Mouse (Mus musculus) bone marrow, adult 2 months (tissue): Measurements from ENCODE around the gene Lypd6. TPM values are rescaled to one million over a fixed set of nuclear protein-coding genes. Genes with fewer than 3 reads are reported as not detected.

Source experiments
- H3K27ac ChIP-seq: fragments of 200-500 bp; 2 replicates; pipeline ENCODE4 v1.5.1; 2012; ENCODE audit warnings: low read depth, mild to moderate bottlenecking, control low read depth, inconsistent platforms, low read length; ENCODE audit not compliant: control insufficient read depth, poor library complexity, insufficient read depth
- H3K4me1 ChIP-seq: fragments of 200-500 bp; 2 replicates; pipeline ENCODE4 v1.6.1; 2011; ENCODE audit warnings: low read length; ENCODE audit not compliant: control insufficient read depth, insufficient read depth
- H3K4me3 ChIP-seq: fragments of 200-500 bp; replicated peaks from 2 replicates; pipeline ENCODE3; 2011; ENCODE audit warnings: mild to moderate bottlenecking, low read depth, low read length, control low read depth; ENCODE audit not compliant: control insufficient read depth
- CTCF ChIP-seq: fragments of 200-500 bp; IDR thresholded peaks from 2 replicates; pipeline ENCODE4 v1.5.1; 2011; ENCODE audit warnings: low read length, control low read depth; ENCODE audit not compliant: control insufficient read depth, insufficient read depth
- POLR2A ChIP-seq: fragments of 200-500 bp; IDR thresholded peaks from 2 replicates; pipeline ENCODE4 v1.6.1; 2011; ENCODE audit warnings: low read depth, mild to moderate bottlenecking, control low read depth, low read length, borderline replicate concordance; ENCODE audit not compliant: control insufficient read depth
- WGBS: fragments of 180-500 bp; shearing (Covaris S2); methylation state at CpG from one replicate; pipeline ENCODE4 v1.1.7; 2018; 5-methylcytosine and 5-hydroxymethylcytosine counted together
- polyA plus RNA-seq: library from polyadenylated mRNA; stranded (reverse); fragments of >200 nt; gene quantifications from 2 replicates; pipeline ENCODE4 v1.2.4, GENCODE M21; 2011; ENCODE audit warnings: low replicate concordance; ENCODE audit not compliant: missing spikeins, insufficient read depth, insufficient read length

Gene Lypd6
- polyA plus RNA-seq: 0.85 TPM in 1 of 2 replicates, not detected in the other

DNA sequence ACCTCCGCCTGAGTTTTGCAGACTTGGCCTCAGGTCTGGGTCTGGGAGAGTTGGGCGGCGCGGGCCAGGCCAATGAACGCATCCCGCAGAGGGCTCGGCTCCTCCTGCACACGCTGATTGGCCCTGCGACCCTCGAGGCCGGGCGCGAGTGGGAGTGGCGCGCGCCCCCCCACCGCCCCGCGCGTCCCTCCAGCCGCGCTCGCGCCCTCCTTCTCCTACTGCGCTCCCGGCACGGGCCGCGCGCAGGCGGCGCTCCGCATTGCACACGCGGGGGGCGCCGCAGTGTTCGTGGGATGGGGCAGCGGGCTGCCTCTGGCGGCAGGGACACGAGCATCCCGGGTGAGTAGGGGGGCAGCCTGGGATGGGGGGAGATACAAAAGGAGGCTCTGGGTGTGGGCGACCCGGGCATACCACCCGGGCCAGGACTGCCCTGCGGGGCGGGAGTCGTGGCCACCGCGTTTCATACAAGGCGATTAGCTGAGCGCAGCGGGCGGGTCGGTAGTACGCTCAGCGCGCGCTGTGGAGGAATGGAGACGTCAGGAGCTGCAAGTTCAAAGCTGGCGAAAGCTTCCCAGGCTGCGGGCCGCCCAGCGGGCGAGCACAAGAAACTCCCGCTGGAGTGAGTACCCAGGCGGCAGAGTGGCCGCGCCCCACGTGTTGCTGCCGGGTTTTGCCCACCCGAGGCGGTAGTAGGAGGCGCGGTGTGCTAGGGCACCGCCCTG lies at the start of gene Lypd6:
Lypd6 (plus strand) TSS at position 184 of the 722 bp plus-strand sequence.
- no peak within 1 kb of the TSS for H3K27ac ChIP-seq
- peak within 1 kb of the TSS; percentile 16 for H3K4me3 ChIP-seq
- WGBS: 1% methylated on average over 76 of the region's 76 CpGs

DNA sequence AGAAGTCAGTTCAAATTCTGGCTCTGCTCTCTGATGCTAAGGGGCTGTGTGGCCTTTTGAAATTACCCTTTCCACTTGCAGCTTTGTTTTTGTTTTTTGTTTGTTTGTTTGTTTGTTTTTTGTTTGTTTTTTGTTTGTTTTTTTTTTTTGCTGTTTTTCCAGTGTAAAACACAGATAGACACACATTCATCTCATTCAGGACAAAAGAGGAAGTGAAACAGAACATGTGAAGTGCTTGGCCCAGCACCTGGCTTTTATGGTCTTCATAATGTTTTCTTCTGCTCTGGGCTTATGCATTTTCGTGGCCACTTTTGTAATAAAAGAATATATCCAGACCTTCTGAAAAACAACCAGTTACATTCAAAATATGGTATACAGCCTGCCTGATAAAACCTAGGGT lies 46.8 kb upstream of the Lypd6 start:
- 29% methylated on average over 1 of the region's 1 CpGs for WGBS
- H3K4me3 ChIP-seq: no peak overlapping the region
- TF ChIP-seq POLR2A (no peak), CTCF (no peak)
- no peaks in the 10 kb centered on the region for H3K4me1 ChIP-seq
- H3K27ac ChIP-seq: no peak overlapping the region

More for the DNA sequence above, at the start of gene Lypd6:
- no peaks in the 10 kb centered on the region; the same call in 1 of the 2 replicates for H3K4me1 ChIP-seq
- no peak for TF ChIP-seq CTCF
- no peak for TF ChIP-seq POLR2A

DNA sequence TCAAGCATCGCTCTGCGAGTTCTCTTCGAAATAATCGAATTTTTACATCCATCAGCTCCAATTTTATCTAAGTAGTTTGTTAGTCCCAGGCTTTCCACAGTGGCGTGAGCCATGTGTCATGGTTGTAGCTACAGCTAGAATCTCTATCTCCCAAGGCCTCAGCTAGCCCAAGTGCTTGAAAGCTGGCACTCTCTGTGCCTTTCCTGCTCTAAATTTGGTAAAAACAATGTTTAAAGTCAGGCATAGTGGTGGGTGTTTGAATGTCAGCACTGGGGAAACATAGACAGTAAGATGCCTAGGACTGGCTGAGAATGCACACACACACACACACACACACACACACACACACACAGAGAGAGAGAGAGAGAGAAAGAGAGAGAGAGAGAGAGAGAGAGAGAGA lies 40.7 kb upstream of the Lypd6 start:
- H3K4me3 ChIP-seq: no peak overlapping the region
- 77% methylated on average over 5 of the region's 5 CpGs for WGBS
- H3K27ac ChIP-seq: no peak overlapping the region
- TF ChIP-seq CTCF: no peak
- TF ChIP-seq POLR2A: no peak
- H3K4me1 ChIP-seq: no peaks in the 10 kb centered on the region

DNA sequence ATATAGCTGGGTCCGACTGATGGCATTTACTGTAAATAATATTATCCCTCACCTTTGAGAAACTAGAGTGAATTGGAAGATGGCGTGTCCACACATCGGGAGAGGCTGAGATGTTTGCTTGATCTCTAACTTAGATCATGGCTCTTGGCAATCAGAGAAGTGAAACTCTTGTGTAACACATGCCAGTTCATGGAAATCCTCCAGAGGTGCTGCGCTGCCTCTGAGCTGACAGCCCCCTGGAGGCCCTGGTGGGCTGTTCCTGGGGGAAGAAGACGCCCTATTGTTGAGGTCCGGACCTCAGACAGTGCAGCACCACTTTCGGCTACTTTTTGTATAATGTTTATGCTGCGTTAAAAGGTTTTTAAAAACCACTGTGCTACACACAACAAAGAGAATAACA lies 37.3 kb upstream of the Lypd6 start:
- no peak overlapping the region for H3K4me3 ChIP-seq
- H3K4me1 ChIP-seq: no peaks in the 10 kb centered on the region
- WGBS: 57% methylated on average over 8 of the region's 8 CpGs
- TF ChIP-seq POLR2A (no peak), CTCF (no peak)
- H3K27ac ChIP-seq: no peak overlapping the region

DNA sequence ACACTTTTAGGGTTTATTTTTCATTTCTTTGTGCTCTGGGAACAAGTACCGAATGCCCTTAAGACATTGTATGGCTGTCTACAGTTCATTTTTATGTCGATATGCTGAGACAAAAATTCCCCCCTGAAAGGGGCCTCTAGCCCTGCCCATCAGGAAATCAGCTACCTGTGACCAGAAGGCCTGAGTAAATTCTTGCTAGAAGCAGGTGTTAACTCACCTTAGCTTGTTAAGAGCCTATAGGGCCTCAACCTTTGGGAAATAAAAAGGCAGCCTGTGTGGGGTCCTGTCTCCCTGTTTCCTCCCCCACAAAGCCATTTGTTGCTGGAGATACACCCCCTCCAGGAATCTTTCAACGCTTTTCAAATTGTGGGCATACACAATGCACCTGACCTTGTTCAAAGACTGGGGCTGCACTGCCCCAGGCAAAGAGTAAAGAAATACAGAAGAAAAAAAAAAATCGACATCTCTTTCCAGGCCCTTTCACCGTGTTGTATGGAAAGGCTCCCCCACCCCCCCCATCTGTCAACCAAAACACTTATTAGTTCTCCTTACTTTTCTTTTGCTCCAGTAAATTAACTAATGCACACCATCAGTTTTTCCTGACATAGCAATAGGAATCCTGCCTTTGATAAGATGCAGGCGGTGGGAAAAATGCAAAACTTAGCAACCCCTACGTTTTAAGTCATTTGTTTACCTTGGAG lies 21.9 kb upstream of the Lypd6 start:
- 78% methylated on average over 7 of the region's 7 CpGs for WGBS
- no peaks in the 10 kb centered on the region for H3K4me1 ChIP-seq
- TF ChIP-seq POLR2A: no peak
- no peak for TF ChIP-seq CTCF
- no peak overlapping the region for H3K4me3 ChIP-seq
- no peak overlapping the region for H3K27ac ChIP-seq

DNA sequence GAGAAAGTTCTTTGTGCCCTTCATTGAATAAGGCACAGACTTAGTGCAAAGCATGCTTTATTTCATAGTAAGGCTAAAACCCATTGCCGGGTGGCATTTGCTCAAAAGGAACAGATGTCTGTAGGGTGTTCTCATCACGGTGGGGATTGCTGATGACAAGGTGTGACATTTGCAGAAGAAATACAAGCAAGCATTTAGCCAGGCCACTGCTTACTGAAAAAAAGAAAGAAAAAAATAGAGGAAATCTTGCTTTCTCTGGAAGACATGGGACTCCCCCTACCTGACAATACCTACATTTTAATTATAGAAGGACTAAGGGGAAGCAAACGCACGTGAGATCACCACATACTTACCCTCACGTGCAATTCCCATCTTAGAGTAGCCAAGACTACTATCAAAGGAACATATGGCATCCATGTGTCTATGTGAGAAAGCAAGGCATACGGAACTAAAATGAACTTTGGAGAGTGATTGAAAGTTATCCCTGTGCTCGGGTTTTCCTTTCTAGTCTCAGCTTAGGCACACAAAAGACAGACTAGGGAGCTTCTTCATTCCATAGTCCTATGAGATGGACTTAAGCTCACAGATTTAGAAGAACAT lies 21.3 kb upstream of the Lypd6 start:
- Histone ChIP-seq H3K27ac (no peak overlapping the region), H3K4me3 (no peak overlapping the region), H3K4me1 (no peaks in the 10 kb centered on the region)
- WGBS: 78% methylated on average over 7 of the region's 7 CpGs
- TF ChIP-seq POLR2A (no peak), CTCF (no peak)

DNA sequence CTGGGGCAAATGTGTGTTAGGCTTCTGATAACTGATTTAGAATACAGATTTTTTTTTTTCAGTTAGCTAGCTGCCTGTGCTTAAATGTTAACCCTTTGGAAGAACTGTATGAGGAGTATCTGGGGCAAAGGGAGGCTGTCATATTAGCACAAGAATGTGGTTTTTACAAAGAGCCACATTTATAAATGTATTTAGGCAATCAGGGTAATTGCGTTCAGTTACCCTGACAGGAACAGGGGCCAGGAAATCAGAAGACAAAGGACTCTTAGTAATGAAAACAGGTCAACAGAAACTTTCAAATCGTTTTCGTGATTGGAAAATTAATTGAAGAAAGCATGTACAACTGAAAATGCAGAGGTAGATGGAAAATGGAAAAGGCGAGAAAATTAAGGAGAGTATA lies 20.4 kb upstream of the Lypd6 start:
- Histone ChIP-seq H3K27ac (no peak overlapping the region), H3K4me3 (no peak overlapping the region), H3K4me1 (no peaks in the 10 kb centered on the region)
- no peak for TF ChIP-seq CTCF
- TF ChIP-seq POLR2A: no peak
- 80% methylated on average over 4 of the region's 4 CpGs for WGBS

DNA sequence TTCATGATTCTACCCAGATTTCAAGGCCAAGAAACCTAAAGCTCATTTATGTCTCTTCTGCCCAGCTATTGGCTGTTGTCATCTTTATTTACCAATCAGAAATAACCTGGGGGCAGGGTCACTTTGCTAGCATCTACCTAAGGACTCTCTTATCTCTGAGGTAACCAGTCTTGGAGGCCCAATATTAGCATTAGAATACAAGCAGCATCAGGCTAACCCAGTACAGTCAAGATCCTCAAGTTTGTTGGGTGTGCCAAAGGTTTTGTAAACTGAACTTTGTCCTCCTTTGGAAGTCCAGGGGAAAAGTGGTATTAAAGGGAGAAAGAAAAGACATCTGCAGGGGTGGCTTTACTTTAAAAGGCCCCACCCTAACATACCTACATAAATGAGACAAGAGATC lies 17.8 kb upstream of the Lypd6 start:
- Histone ChIP-seq H3K4me1 (no peaks in the 10 kb centered on the region), H3K4me3 (no peak overlapping the region), H3K27ac (no peak overlapping the region)
- no peak for TF ChIP-seq CTCF
- TF ChIP-seq POLR2A: no peak
